Mouse (Mus musculus): Measurements from ENCODE around the gene Mapkapk3.
A peak's percentile ranks its signal among the peaks of the same experiment; 100 is the strongest.
"Not testable (repeated sequence)": the region's sequence is repeated elsewhere in the genome, so short reads cannot be mapped to it uniquely, and the experiment has no call there.

Mapkapk3 gene

DNA sequence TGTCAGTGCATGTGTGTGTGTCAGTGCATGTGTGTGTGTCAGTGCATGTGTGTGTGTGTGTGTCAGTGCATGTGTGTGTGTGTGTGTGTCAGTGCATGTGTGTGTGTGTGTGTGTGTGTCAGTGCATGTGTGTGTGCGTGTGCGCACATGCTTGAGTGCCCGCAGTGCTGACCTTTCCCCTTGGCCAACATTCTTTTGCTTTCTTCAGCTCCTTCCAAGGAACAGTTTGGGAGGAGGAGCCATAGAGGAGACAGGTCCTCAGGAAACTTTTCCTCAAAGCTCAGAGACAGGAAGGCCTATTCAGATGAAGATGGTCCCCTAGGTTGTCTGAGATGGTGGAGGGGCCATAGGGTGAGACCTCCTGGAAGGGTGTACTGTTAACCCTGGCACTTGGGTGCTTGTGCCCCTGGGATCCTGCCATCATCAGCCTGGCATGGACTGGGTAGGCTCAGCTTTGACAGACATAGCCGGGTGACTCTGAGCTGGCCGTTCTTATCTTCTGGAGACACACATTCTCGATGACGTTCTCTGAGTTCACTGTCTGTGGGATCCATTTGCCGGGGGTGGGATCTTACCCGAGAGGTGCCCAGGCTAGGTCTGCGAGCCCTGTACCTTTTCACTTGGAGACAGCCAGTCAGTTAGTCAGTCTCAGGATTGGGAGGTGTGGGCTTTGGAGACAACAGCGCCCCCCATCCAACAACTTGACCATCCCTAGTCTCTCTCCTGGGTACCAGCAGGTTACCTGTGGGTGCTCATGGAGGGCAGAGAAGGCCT is 17.6 kb upstream of the Mapkapk3 start:
- no peak for DNase-seq (ENCODE audit: low read depth, low spot score)

DNA sequence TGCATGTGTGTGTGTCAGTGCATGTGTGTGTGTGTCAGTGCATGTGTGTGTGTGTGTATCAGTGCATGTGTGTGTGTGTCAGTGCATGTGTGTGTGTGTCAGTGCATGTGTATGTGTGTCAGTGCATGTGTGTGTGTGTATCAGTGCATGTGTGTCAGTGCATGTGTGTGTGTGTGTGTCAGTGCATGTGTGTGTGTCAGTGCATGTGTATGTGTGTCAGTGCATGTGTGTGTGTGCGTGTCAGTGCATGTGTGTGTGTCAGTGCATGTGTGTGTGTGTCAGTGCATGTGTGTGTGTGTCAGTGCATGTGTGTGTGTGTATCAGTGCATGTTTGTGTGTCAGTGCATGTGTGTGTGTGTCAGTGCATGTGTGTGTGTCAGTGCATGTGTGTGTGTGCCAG is 17.0 kb upstream of the Mapkapk3 start:
- DNase-seq (ENCODE audit: low read depth, low spot score): not testable (repeated sequence)

DNA sequence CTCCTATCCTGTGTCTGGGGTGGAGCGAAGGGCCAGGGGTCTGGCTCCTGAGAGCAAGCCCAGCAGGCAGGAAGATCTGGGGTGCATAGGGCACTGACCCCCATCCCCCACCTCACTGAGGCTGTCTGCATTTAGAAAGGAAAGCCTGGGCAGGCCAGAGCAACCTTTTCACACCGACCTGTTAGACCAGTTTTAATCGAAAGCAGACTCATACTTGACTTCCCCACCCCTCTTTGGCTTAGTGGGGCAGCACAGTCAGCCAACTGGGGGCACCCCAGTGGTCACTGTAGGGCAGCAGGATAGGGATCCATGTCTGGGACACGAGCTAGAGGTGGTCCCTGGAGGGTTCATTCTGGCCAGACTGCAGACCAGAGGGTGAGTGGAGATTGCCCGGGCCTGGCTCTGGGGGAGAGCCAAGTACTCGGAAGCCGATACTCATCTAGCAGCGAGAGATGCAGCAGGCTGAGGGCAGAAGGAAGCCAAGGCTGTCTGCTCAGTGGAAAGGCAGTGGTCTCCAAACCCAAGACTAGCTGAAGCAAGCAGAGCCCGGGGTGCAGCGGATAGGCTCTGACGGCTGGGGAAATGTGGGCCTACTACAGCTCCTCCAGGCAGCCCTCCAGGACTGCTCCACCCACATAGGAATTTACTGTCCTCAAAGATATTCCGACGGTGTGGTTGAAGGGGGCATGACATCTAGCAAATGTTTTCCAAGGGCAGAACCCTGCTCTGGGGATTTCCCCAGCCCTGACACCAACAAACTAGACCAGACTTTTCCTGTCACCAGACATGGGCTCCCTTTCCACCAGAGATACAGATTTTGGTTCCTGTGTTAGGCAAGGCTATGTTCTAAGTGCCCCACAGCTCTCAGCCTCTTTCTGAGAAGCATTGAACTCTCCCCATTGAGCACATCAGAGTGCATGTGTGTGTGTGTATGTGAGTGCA is 16.2 kb upstream of the Mapkapk3 start:
- DNase-seq (ENCODE audit: low read depth, low spot score): no peak

DNA sequence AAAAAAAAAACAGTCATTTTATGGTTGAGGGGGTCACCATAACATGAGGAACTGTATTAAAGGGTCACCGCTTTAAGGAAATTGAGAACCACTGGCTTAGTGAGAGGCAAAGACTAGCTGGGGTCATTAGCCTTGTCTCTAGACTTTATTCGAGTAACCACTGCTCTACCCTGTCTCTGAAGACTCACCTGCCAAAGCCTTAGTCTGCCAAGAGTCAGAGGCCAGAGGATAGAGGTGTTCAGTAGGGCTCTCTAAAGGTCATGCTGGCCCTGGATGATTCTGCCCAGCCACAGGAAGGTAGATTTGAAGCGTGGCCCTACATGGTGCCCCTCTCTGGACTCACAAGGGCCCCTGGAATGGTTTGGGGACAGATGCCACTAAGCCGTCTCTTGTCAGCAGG is 15.3 kb upstream of the Mapkapk3 start:
- no peak for DNase-seq (ENCODE audit: low read depth, low spot score)

DNA sequence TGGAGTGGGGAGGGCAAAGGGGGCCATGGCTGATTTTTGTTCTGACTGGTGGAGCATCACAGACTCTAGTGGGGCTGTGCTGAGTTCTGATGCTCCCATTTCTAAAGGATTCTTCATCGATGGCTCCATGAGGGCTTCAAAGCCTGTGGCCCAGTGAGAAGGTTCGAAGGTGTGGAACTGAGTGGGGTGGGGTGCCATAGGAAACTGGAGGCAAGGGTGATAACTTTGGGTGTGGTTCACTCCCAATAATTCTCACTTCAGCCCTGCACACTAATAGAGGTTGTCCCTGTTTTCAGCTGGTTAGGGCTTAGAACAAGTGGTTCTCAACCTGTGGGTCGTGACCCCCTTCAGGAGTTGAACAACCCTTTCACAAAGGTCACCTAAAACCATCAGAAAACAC is 14.7 kb upstream of the Mapkapk3 start:
- no peak for DNase-seq (ENCODE audit: low read depth, low spot score)

DNA sequence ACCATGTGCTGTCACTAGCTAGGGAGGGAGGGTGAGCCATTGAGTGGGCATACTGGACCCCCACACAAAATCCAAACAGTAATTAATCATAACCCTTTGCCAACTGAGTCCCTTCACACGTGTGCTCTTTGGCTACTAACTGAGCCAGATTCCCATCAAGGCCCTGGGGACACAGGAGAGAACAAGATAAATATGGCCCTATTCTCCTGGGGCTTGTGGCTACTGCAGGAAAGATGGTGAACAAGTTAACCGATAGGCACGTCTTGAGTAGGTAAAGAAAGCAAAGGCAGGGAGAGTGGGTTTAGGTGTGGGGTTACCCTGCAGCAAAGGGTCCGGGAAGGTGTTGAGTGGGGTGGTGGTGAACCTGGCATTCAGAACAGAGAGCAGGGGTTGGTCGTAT is 14.2 kb upstream of the Mapkapk3 start:
- no peak for DNase-seq (ENCODE audit: low read depth, low spot score)

DNA sequence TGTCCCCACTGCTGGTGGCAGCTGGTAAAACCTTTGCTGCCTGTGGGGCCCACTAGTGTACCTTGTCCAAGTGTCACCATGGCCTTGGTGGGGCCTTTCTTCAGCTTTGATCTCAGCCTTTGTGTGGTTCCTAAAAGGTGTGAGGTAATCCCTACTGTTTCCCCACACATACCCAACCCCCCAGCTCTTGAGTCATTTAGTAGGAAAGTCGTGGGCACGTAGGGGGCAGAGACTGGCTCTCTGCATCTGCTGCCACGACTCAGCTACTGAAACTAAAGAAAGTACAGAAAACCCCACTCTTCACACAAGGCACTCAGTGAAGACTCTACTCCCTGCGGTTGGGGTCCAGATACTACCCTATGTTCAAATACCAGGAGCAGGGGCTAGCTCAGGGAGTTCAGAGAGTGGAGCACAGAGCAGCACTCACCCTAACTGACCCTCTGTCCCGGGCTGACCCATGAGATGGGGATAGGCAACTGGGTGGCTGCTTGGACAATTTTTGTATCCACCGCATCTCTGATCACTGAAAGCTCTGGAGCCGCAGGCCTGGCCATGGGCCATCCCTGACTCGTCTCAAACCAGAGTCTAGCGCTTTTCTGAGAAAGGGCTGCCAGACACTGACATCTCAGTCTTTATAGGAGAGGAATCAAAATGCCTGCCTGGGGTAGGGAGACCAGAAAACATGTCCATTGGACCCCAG is 13.6 kb upstream of the Mapkapk3 start:
- no peak for DNase-seq (ENCODE audit: low read depth, low spot score)

DNA sequence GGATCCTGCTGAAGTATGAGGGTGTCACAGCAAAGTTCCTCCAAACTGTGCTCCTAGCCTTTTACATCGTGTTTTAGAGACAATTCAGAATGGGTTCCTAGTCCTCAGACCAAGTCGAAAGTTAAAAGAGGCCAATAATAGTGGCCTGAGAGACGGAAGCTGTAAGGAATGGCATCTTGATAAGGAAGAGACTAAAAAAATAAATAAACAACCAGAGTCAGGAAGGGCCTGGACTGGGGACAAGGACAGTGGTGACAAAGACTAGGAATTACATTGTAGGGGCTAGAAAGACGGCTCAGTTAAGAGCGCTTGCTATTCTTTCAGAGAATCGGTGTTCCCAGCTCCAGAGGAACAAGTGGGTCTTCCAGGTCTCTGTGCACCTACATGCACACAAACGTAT is 12.9 kb upstream of the Mapkapk3 start:
- DNase-seq (ENCODE audit: low read depth, low spot score): no peak

DNA sequence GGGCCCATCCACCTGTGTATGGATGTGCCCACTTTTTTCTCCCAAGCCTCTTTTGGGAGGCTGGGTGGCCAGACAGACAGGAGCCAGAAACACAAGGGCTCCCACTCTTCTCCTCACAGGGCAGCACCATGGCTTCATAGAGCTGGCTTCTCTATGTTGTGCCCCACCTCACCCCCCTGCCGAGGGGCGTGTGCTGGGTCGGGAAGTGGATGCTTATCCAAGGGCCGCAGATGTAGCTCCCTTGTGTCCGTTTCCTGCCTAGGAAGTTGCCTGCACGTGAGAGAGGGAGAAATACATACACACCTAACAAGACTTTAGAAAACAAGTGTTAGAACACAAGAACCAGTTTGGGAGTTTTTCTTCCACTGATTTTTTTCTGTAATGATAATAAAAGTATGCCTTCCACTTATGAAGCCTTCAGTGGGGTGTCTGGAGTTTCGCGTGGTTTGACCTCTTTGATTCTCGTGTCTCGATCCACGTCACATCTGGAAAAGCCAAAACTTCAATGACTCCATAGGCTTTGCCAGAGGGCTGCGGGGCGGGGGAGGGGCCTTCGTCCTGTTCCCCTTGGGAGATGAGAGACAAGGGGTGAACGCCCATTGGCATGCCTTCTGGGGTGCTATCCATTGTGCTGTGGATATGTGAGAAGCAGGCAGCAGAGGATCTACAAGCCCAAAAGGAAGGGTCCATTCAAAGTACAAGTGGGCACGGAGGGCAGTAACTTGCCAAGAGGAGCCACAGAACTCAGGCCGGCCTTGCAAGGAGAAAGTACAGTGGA is 12.1 kb upstream of the Mapkapk3 start:
- DNase-seq (ENCODE audit: low read depth, low spot score): no peak

DNA sequence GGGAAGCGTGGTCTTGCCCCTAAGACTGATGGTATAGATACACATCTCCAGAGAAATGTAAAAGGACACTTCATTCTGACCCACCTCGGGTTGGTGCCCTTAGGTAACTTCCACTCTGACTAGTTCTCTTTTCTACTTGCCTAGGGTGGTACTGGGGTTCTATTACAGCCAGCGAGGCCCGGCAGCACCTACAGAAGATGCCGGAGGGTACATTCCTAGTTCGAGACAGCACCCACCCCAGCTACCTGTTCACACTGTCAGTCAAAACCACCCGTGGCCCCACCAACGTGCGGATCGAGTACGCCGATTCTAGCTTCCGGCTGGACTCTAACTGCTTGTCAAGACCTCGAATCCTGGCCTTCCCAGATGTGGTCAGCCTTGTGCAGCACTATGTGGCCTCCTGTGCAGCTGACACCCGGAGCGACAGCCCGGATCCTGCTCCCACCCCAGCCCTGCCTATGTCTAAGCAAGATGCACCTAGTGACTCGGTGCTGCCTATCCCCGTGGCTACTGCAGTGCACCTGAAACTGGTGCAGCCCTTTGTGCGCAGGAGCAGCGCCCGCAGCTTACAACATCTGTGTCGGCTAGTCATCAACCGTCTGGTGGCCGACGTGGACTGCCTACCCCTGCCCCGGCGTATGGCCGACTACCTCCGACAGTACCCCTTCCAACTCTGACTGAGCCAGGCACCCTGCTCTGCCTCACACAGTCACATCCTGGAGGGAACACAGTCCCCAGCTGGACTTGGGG is 10.7 kb upstream of the Mapkapk3 start:
- no peak for DNase-seq (ENCODE audit: low read depth, low spot score)

DNA sequence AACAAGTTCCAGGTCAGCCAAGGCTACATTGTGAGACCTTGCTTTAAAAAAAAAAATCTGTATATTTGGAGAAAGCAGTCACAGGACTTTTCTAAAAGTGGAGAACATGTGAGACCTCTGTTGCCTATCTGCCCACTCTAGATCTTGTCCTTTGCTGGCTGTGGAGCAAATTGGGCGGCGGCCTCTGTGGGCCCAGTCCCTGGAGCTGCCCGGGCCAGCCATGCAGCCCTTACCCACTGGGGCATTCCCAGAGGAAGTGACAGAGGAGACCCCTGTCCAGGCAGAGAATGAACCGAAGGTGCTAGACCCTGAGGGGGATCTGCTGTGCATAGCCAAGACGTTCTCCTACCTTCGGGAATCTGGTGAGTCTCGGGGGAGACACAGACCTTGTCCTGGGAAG is 10.1 kb upstream of the Mapkapk3 start:
- DNase-seq (ENCODE audit: low read depth, low spot score): no peak

DNA sequence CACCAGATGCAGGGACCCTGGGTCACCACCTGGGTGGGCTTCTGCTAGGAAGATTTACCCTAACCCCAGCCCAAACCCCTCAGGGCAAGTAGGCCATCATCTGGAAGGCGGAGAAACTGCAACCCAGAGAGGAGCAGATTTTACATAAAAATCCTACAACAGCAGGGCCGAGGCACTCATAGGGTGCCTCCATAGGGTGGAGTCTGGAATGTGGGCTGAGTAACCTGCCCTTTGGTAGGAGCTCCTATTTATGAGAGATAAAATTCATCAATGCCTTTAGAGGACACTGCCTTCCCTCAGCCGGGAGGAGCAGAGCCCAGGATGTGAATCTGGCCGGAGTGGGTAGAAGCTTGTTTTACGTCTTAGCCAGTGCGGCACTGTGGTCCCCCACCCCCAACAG is 9.2 kb upstream of the Mapkapk3 start:
- DNase-seq (ENCODE audit: low read depth, low spot score): no peak

DNA sequence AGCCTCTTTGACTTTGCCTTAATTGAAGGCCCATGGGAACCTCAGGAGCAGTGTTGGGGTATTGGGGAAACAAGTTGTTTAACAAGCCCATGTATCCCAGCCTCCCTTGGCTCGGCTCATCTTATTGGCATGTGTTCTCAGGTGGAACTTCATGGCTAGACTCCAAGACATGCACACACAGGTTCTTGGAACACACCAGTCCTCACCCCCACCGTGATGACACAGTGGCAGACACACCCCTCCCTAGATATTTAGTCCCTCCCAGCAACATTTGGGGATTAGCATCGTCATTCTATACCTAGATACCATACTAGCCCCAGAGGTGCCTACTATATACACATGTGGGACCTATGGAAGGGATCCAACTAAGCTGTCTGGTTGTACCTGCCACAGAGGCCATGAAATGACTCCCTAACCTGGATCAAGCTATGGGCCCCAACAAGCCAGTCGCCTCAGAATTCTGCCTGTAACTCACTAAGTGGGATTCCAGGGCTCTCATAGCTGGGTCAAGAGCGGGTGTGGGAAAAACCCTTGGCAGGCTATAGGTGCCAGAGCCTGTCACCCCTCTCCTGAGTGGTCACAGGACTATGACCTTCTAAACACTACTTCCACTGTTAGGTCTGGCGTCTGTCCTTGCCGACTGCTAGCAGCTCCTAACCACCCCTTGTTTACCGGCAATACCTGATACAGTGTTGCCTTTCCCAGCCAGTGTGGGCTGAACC is 8.5 kb upstream of the Mapkapk3 start:
- no peak for DNase-seq (ENCODE audit: low read depth, low spot score)

DNA sequence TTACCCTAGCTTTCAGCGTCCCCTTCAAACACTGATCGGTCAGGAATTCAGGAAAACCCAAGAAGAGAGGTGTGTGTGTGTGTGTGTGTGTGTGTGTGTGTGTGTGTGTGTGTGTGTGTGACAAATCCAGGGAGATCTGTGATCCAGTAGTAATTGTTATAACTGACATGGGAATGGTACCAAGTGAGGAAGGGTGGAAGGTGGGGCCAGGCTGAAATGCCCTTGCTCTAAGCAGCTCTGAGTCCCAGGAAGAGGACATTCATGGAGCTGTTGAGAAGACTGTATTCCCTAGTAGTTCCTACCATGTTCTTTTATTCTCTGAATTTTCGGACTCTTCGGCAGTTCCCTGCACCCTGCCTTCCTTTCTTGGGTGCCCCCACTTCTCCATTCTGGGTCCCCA is 8.0 kb upstream of the Mapkapk3 start:
- no peak for DNase-seq (ENCODE audit: low read depth, low spot score)

DNA sequence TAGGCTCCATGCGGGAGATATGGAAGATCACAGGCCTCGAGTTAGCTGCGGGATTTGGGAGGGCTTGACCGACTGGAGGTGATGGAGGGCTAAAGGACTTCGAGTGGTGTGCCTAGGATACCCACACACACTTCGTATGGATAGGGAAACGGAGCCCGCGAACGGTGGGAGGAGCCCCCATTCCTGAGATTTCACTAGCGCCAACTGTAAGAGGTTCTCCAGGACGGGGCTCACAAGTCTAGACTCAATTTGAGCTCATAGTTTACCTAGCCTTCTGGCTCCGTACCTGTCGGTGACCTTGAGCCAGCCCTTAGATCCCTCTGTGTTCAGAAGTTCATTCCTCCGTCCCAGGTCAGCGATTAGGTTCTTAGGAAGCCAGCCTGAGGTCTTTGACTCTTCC is 7.4 kb upstream of the Mapkapk3 start:
- no peak for DNase-seq (ENCODE audit: low read depth, low spot score)

DNA sequence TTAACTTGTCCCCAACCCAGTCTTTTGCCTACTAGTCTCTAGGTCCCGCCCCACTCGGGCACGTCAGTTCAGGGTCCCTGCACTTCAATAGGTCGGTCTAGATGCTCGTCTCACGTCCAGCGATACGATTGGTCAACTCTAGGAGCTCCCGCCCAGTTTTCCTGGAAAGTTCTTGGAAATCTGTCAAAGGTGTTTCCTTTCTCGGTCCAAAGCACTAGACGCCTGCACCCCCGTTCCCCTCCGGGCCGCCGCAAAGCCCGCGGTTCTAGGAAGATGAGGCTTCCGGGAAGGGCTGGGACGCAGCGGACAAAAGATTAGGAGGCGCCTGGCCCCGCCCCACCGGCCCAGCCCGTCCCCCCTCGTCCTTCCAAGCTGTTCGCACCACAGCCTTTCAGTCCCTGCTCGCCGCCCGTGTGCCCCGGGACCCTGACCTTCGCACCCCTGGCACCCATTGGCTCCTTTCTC is 6.9 kb upstream of the Mapkapk3 start:
- DNase-seq (ENCODE audit: low read depth, low spot score): peak; percentile 94

DNA sequence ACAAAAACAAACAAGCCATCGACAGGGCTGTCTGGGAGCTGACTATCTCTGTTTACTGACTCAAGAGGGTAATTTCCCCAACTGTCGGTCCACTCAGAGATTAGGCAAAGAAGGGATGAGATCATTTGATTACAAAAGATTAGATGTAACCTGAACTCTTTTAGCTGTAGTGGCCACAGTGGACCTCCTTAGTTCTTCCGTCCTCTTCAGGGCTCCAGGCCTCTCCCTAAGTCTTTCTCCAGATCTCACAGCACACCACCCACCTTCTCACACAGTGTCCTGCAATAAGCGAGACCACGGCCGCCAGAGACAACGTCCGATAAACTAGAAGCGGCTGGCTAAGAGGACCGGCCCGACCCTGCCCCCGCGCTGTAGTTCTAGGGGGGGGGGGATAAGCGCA is 6.4 kb upstream of the Mapkapk3 start:
- DNase-seq (ENCODE audit: low read depth, low spot score): no peak

DNA sequence AAGGTAGTCTGAATTCAATTTTAAA is 6.2 kb upstream of the Mapkapk3 start, which contains the start of gene Cish:
Cish (plus strand) TSS at position 11 of the 25 bp plus-strand sequence.
- DNase-seq (ENCODE audit: low read depth, low spot score): no peak

DNA sequence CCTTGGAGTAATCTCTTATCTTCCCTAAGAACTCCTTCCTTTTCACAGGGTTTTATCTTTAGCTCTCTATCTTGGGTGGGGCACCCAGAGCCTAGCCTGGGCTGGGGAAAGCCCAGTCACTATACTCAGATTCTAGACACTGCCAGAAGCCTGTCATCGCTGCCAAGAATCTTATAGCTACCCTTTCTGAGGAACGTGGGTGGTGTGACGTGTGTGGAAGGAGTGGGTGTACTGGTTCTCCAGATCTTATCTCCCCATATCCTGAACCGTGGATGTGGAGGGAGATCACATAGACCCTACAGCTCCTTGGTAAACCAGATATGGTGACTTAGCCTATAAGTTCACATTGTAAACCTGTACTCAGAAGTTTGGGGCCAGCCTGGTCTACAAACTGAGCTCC is 5.9 kb upstream of the Mapkapk3 start:
- no peak for DNase-seq (ENCODE audit: low read depth, low spot score)

DNA sequence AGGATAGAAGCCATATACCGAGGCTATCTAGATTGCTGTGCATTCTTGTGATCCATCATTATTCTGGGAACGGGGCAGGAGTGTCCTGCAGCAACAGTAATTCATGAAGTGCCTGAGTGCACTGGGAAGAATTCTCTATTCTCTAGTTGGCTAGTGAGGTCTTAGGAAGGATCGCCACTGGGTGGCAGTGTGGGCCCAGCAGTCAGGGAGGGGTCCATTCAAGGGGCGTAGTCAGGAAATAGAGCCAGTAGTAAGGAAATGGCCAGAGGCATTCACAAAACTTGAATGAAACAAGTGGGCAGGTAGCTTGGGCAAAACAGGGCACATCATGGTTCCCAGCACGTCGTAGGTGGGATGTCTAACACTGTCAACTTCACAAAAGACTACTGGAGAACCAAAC is 4.6 kb upstream of the Mapkapk3 start:
- peak; percentile 69 for DNase-seq (ENCODE audit: low read depth, low spot score)

DNA sequence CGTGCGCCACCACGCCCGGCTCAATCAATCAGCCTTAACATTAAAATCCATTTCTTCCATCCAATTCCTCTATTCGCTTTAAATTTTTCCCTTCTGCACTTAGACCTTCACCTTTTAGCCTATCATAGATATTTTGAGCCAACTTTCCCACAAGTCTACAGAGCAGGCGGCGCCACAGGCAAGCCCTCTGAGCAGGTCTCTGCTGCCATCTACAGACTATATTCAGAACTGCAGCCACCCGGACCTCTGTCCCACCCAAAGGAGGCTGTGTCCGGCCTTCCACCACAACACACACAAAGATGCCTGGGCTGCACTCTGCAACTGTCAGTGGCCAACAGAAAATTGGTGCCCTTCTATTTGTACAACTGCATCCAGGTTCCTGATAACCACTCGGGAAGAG is 1.2 kb upstream of the Mapkapk3 start:
- DNase-seq (ENCODE audit: low read depth, low spot score): peak; percentile 60

Measured in forelimb bud, embryonic 11.5 days (tissue).